Mouse (Mus musculus): ENCODE measurements around the gene Abcb11. TPM values are rescaled to one million over a fixed set of nuclear protein-coding genes. Genes with fewer than 3 reads are reported as not detected.
"Not testable (repeated sequence)": the region's sequence is repeated elsewhere in the genome, so short reads cannot be mapped to it uniquely, and the experiment has no call there.

Abcb11 gene
- polyA plus RNA-seq, 1 experiment, result 0.03 TPM

DNA sequence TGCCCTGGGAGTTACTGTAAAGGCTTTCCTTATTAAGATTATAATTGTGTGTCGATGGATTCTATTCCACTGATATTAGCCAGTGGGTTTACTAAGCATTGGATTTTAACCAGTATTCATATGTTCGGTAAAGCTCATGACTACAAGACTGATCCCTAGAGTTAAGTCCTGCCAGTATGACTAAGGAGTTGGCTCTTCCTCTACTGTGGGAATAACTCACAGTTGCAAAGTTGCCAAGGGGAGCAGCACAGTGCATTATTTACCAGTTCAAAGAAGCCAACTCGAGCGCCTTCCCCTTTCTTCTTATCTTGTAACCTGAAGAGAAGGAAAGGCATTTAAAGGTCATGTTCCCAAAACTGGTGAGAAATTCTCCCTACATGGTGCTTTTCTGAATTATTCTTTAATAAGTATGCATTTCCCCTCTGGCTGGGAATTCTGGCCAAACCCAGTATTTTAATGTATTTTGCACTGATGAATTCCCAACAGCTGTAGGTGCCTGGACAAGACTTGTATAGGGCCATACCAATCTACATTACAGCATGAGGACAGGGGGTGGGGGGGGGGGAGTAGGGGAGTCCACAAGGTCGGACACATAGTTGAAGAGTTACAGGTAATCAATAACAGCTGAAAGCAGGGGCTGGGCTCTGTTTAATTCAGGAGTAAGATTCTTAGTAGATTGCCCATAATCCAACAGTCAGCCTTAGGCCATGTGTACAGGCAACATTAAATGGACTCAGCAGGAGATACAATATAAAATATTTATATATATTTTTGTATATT is 17.3 kb downstream of the Abcb11 start:
- H3K27ac ChIP-seq (ENCODE audit: control insufficient read depth, insufficient read depth, low read length), result no peak overlapping the region
- no peaks in the 10 kb centered on the region for H3K27me3 ChIP-seq (ENCODE audit: control insufficient read depth, insufficient read depth, low read length)
- H3K36me3 ChIP-seq (ENCODE audit: control insufficient read depth, insufficient read depth, low read length), result no peaks in the 10 kb centered on the region
- TF ChIP-seq POLR2A (IDR thresholded peaks at IDR 0.05; ENCODE audit: control insufficient read depth, extremely low read depth, insufficient read depth, low read length, poor library complexity) (no peak), CTCF (IDR thresholded peaks at IDR 0.05; ENCODE audit: borderline replicate concordance, control insufficient read depth, extremely low read depth, insufficient read depth, low read length, poor library complexity) (no peak)
- 84% methylated on average over 5 of the region's 5 CpGs for WGBS
- H3K4me1 ChIP-seq (replicated peaks; ENCODE audit: control insufficient read depth, insufficient read depth, low read length), result no peaks in the 10 kb centered on the region
- H3K4me3 ChIP-seq (ENCODE audit: control insufficient read depth, insufficient read depth, low read length), result no peak overlapping the region
- no peak for DNase-seq

GRCm38 (mm10) chr2:69323018-69323417 is 19.4 kb downstream of the Abcb11 start:
- 92% methylated on average over 4 of the region's 4 CpGs for WGBS
- no peak overlapping the region for H3K4me3 ChIP-seq (ENCODE audit: control insufficient read depth, insufficient read depth, low read length)
- no peak for DNase-seq
- H3K27ac ChIP-seq (ENCODE audit: control insufficient read depth, insufficient read depth, low read length), result no peak overlapping the region
- no peaks in the 10 kb centered on the region for H3K36me3 ChIP-seq (ENCODE audit: control insufficient read depth, insufficient read depth, low read length)
- TF ChIP-seq CTCF (IDR thresholded peaks at IDR 0.05; ENCODE audit: borderline replicate concordance, control insufficient read depth, extremely low read depth, insufficient read depth, low read length, poor library complexity) (no peak), POLR2A (IDR thresholded peaks at IDR 0.05; ENCODE audit: control insufficient read depth, extremely low read depth, insufficient read depth, low read length, poor library complexity) (no peak)
- H3K4me1 ChIP-seq (replicated peaks; ENCODE audit: control insufficient read depth, insufficient read depth, low read length), result no peaks in the 10 kb centered on the region
- H3K27me3 ChIP-seq (ENCODE audit: control insufficient read depth, insufficient read depth, low read length), result no peaks in the 10 kb centered on the region

DNA sequence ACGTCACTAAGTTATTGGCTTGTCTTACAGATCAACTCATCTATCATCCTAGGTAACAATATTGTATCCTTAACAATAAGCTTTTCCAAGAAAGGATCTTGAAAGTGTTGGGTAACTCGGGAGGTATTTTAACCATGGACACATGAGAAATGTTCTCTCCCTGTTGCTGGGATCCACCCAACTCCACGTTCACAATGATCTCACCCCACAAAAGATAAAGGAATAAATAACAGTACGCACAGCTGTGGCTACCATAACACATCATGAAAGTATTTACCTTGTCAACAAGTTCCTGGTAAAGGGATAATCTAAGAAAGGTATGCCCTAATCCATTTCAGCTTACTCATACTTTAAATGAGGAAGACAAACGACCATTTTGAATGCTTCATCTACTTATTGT is 21.0 kb downstream of the Abcb11 start:
- Histone ChIP-seq H3K27ac (ENCODE audit: control insufficient read depth, insufficient read depth, low read length) (no peak overlapping the region), H3K36me3 (ENCODE audit: control insufficient read depth, insufficient read depth, low read length) (no peaks in the 10 kb centered on the region), H3K4me1 (replicated peaks; ENCODE audit: control insufficient read depth, insufficient read depth, low read length) (no peaks in the 10 kb centered on the region), H3K27me3 (ENCODE audit: control insufficient read depth, insufficient read depth, low read length) (no peaks in the 10 kb centered on the region), H3K4me3 (ENCODE audit: control insufficient read depth, insufficient read depth, low read length) (no peak overlapping the region)
- no peak for TF ChIP-seq CTCF (IDR thresholded peaks at IDR 0.05; ENCODE audit: borderline replicate concordance, control insufficient read depth, extremely low read depth, insufficient read depth, low read length, poor library complexity)
- TF ChIP-seq POLR2A (IDR thresholded peaks at IDR 0.05; ENCODE audit: control insufficient read depth, extremely low read depth, insufficient read depth, low read length, poor library complexity), result no peak
- DNase-seq, result no peak
- WGBS, result 80% methylated on average over 5 of the region's 5 CpGs

GRCm38 (mm10) chr2:69311337-69311736 is 31.1 kb downstream of the Abcb11 start:
- no peaks in the 10 kb centered on the region for H3K4me1 ChIP-seq (replicated peaks; ENCODE audit: control insufficient read depth, insufficient read depth, low read length)
- no peak for DNase-seq
- H3K27ac ChIP-seq (ENCODE audit: control insufficient read depth, insufficient read depth, low read length), result no peak overlapping the region
- TF ChIP-seq CTCF (IDR thresholded peaks at IDR 0.05; ENCODE audit: borderline replicate concordance, control insufficient read depth, extremely low read depth, insufficient read depth, low read length, poor library complexity) (no peak), POLR2A (IDR thresholded peaks at IDR 0.05; ENCODE audit: control insufficient read depth, extremely low read depth, insufficient read depth, low read length, poor library complexity) (no peak)
- no peaks in the 10 kb centered on the region for H3K27me3 ChIP-seq (ENCODE audit: control insufficient read depth, insufficient read depth, low read length)
- 97% methylated on average over 4 of the region's 4 CpGs for WGBS
- H3K36me3 ChIP-seq (ENCODE audit: control insufficient read depth, insufficient read depth, low read length), result no peaks in the 10 kb centered on the region
- no peak overlapping the region for H3K4me3 ChIP-seq (ENCODE audit: control insufficient read depth, insufficient read depth, low read length)

DNA sequence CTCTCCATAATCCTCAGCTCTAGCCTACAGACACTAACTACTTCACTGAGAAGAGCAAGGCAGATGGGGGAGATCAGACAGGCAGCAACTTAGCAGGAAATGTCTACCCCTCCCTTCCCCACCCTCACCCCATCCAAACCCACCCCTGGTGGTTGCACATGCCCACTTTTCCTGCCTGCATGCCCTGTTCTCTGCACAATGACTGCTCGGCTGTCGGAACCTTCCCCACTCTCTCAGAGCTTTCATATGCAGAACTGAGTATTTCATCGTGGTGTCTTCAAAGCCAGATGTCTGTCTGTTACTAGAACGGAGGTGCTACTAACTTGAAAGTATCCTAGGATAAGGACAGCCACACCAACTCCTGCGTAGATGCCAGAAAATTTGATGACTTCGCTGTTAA is 34.3 kb downstream of the Abcb11 start:
- no peak for TF ChIP-seq CTCF (IDR thresholded peaks at IDR 0.05; ENCODE audit: borderline replicate concordance, control insufficient read depth, extremely low read depth, insufficient read depth, low read length, poor library complexity)

GRCm38 (mm10) chr2:69300568-69300967 is 41.8 kb downstream of the Abcb11 start:
- not testable (repeated sequence) for H3K36me3 ChIP-seq (ENCODE audit: control insufficient read depth, insufficient read depth, low read length); H3K4me3 ChIP-seq (ENCODE audit: control insufficient read depth, insufficient read depth, low read length); H3K27me3 ChIP-seq (ENCODE audit: control insufficient read depth, insufficient read depth, low read length); H3K4me1 ChIP-seq (replicated peaks; ENCODE audit: control insufficient read depth, insufficient read depth, low read length); H3K27ac ChIP-seq (ENCODE audit: control insufficient read depth, insufficient read depth, low read length); DNase-seq
- WGBS, result 93% methylated on average over 6 of the region's 6 CpGs

More for the DNA sequence above, 34.3 kb downstream of the Abcb11 start:
- Histone ChIP-seq H3K36me3 (ENCODE audit: control insufficient read depth, insufficient read depth, low read length) (no peaks in the 10 kb centered on the region), H3K4me3 (ENCODE audit: control insufficient read depth, insufficient read depth, low read length) (no peak overlapping the region), H3K27ac (ENCODE audit: control insufficient read depth, insufficient read depth, low read length) (no peak overlapping the region), H3K4me1 (replicated peaks; ENCODE audit: control insufficient read depth, insufficient read depth, low read length) (no peaks in the 10 kb centered on the region), H3K27me3 (ENCODE audit: control insufficient read depth, insufficient read depth, low read length) (no peaks in the 10 kb centered on the region)
- 36% methylated on average over 6 of the region's 6 CpGs for WGBS
- DNase-seq, result no peak

- Histone ChIP-seq H3K4me1 (replicated peaks; ENCODE audit: control insufficient read depth, insufficient read depth, low read length) (no peaks in the 10 kb centered on the region), H3K36me3 (ENCODE audit: control insufficient read depth, insufficient read depth, low read length) (no peaks in the 10 kb centered on the region), H3K27ac (ENCODE audit: control insufficient read depth, insufficient read depth, low read length) (no peak overlapping the region), H3K4me3 (ENCODE audit: control insufficient read depth, insufficient read depth, low read length) (no peak overlapping the region), H3K27me3 (ENCODE audit: control insufficient read depth, insufficient read depth, low read length) (no peaks in the 10 kb centered on the region)
- no peak for TF ChIP-seq POLR2A (IDR thresholded peaks at IDR 0.05; ENCODE audit: control insufficient read depth, extremely low read depth, insufficient read depth, low read length, poor library complexity)
- no peak for TF ChIP-seq CTCF (IDR thresholded peaks at IDR 0.05; ENCODE audit: borderline replicate concordance, control insufficient read depth, extremely low read depth, insufficient read depth, low read length, poor library complexity)
- no peak for DNase-seq
Measured at GRCm38 (mm10) chr2:69294508-69294907, 47.9 kb downstream of the Abcb11 start.
